Mouse (Mus musculus) heart, embryonic 14.5 days (tissue): ENCODE data around the gene Bdh1. TPM values are rescaled to one million over a fixed set of nuclear protein-coding genes. Genes with fewer than 3 reads are reported as not detected.

Source experiments
- ATAC-seq: fragments of 200-750 bp; cut with Nextera tagmentation; 2 replicates; pipeline ENCODE4 v1.8.0; 2017; ENCODE audit warnings: low read depth, moderate TSS enrichment; ENCODE audit not compliant: insufficient number of reproducible peaks, insufficient read depth, low FRiP score
- H3K27ac ChIP-seq, 2 experiments: fragments of 200-500 bp in 1 of 2; fragments of 300-500 bp in 1 of 2; sonication (generic) in 1 of 2; replicated peaks in 1 of 2; 2 replicates each; pipeline ENCODE4 v1.5.1; 2012 to 2014; ENCODE audit warnings: low read depth in 2 of 2, low read length in 2 of 2, control low read depth in 1 of 2, mild to moderate bottlenecking in 1 of 2, mixed read lengths in 1 of 2; ENCODE audit not compliant: control insufficient read depth in 1 of 2, insufficient read depth in 1 of 2
- H3K27me3 ChIP-seq: fragments of 300-500 bp; sonication (generic); 2 replicates; pipeline ENCODE4 v1.6.1; 2014; ENCODE audit warnings: mild to moderate bottlenecking, low read length, control low read depth; ENCODE audit not compliant: control insufficient read depth, insufficient read depth
- H3K36me3 ChIP-seq: fragments of 300-500 bp; sonication (generic); 2 replicates; pipeline ENCODE4 v1.6.1; 2014; ENCODE audit warnings: mild to moderate bottlenecking, control low read depth, low read length, mixed read lengths; ENCODE audit not compliant: control insufficient read depth, insufficient read depth
- H3K4me1 ChIP-seq, 2 experiments: fragments of 200-500 bp in 1 of 2; fragments of 300-500 bp in 1 of 2; sonication (generic) in 1 of 2; 2 replicates each; pipeline ENCODE4 v1.6.1; 2012 to 2014; ENCODE audit warnings: low read length in 2 of 2, control low read depth in 1 of 2, mixed read lengths in 1 of 2; ENCODE audit not compliant: control insufficient read depth in 2 of 2, insufficient read depth in 2 of 2
- H3K4me2 ChIP-seq: fragments of 300-500 bp; sonication (generic); 2 replicates; pipeline ENCODE4 v1.6.1; 2014; ENCODE audit warnings: mild to moderate bottlenecking, low read length
- H3K4me3 ChIP-seq, 2 experiments: fragments of 200-500 bp in 1 of 2; fragments of 300-500 bp in 1 of 2; sonication (generic) in 1 of 2; 2 replicates each; pipeline ENCODE4 v1.5.1; 2012 to 2014; ENCODE audit warnings: low read length in 2 of 2, mild to moderate bottlenecking in 2 of 2, control low read depth in 1 of 2, low read depth in 1 of 2, moderate library complexity in 1 of 2; ENCODE audit not compliant: control insufficient read depth in 1 of 2, insufficient read depth in 1 of 2
- H3K9ac ChIP-seq: fragments of 300-500 bp; sonication (generic); 2 replicates; pipeline ENCODE4 v1.6.1; 2014; ENCODE audit warnings: mild to moderate bottlenecking, low read length
- H3K9me3 ChIP-seq: fragments of 300-500 bp; sonication (generic); 2 replicates; pipeline ENCODE4 v1.6.1; 2016; ENCODE audit warnings: low read length, control low read depth; ENCODE audit not compliant: control insufficient read depth
- WGBS: fragments of 180-500 bp; shearing (Covaris S2); extraction: QIAGEN DNeasy Blood & Tissue Kit; methylation state at CpG from one replicate; pipeline ENCODE4 v1.1.7; 2014; 5-methylcytosine and 5-hydroxymethylcytosine counted together
- polyA plus RNA-seq: library from polyadenylated mRNA; unstranded; fragments of >200 nt; fragmentation: Nextera tagmentation; extraction: Ambion mirVana; gene quantifications from 2 replicates; pipeline ENCODE4 v1.2.1, GENCODE M21; 2014

The Bdh1 gene
- polyA plus RNA-seq, 1 experiment from 2014 or later = 9.0 TPM

DNA sequence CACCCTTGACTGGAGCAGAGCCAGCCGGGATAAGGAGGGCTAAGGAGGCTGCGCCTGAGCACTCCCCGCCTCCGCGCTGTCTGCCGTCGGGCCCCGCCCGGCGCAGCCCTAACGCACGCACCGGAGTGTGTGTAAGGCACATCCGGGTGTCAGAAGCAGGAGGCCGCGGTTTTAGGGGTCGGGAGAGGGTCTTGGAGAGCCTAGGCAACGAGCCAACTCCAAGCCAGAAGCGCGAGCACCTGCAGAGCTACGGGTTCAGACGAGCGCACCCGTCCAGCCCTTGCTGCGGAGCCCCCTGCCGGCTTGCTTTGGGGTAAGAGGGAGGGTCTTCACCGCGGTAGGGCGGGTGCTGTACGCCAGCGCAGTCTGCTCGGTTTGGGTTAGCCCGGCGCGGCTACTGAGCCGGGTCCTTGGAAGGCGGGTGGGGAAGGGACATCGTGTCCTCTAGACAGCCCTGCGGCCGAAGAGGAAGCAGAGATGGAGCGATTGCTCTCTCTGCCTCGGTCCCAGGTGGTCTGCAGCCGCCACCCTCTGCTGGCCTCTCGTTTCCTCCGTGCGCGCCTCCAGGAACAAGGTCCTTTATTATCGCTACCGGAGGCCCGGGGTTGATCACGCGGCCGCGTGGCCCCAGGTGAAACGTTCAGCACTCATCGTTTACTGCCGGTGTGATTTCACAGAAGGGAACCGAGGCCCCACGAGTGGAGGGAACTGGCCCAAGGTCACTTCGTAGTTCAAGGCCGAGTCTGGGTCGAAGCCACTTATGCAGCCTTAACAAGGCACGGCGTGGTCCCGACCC is 6.8 kb downstream of the Bdh1 start:
- WGBS = under 1% methylated on average over 65 of the region's 65 CpGs
- ATAC-seq = no peak
- no peak overlapping the region for H3K27ac ChIP-seq

DNA sequence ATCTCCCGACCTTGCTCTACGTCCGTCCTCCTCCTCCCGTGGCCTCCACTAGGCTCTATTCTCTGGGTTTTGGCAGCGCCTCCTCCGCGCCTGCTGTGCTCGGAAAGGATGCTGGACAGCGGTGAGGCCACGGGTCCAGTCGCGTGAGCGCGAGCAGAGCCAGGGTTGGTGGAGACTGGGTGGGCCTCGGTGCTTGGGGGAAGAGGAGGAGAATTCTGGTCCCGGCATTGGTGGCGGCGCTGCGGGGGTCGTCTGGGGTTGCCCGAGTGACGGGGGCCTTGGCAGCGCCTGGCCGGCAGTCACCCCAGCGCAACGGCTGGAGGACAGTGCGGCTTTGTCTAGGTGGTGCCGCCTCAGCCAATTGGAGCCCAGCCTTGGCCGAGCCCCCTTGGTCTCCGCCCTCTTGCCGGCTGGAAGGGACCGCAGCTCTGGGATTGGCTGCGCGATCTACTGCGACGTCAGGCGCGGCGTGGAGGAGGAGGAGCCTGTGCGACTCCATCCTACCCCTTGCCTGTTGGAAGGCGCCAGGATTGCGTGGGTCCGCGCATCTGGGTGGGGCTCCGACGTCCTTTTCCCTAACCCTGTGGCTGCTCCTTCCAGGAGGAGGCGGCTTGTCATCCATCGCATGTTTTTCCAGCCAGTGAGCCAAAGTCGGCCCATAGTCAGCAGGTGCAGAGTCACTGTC is 7.5 kb downstream of the Bdh1 start:
- no peak overlapping the region for H3K27ac ChIP-seq
- under 1% methylated on average over 48 of the region's 49 CpGs for WGBS
- H3K4me1 ChIP-seq = peaks cover 2 to 16% of the 10 kb centered on the region in 2 experiments; a peak in 2 of 4 replicates
- no peaks in the 10 kb centered on the region for H3K9me3 ChIP-seq
- peak; percentile 94 for ATAC-seq
- peaks cover 23% of the 10 kb centered on the region for H3K27me3 ChIP-seq
- peak overlapping the region; percentile 98 for H3K4me2 ChIP-seq
- no peaks in the 10 kb centered on the region for H3K36me3 ChIP-seq
- H3K9ac ChIP-seq = peak overlapping the region; percentile 64
- peak overlapping the region; percentile 58 to 59 for H3K4me3 ChIP-seq

More for the DNA sequence above, 6.8 kb downstream of the Bdh1 start:
- peaks cover 23% of the 10 kb centered on the region for H3K27me3 ChIP-seq
- H3K9ac ChIP-seq = peak overlapping the region; percentile 64
- peak overlapping the region; percentile 98 for H3K4me2 ChIP-seq
- H3K36me3 ChIP-seq = no peaks in the 10 kb centered on the region
- H3K4me3 ChIP-seq = peak overlapping the region; percentile 58 to 59
- H3K4me1 ChIP-seq = peaks cover 2 to 16% of the 10 kb centered on the region in 2 experiments; a peak in 2 of 4 replicates
- no peaks in the 10 kb centered on the region for H3K9me3 ChIP-seq

DNA sequence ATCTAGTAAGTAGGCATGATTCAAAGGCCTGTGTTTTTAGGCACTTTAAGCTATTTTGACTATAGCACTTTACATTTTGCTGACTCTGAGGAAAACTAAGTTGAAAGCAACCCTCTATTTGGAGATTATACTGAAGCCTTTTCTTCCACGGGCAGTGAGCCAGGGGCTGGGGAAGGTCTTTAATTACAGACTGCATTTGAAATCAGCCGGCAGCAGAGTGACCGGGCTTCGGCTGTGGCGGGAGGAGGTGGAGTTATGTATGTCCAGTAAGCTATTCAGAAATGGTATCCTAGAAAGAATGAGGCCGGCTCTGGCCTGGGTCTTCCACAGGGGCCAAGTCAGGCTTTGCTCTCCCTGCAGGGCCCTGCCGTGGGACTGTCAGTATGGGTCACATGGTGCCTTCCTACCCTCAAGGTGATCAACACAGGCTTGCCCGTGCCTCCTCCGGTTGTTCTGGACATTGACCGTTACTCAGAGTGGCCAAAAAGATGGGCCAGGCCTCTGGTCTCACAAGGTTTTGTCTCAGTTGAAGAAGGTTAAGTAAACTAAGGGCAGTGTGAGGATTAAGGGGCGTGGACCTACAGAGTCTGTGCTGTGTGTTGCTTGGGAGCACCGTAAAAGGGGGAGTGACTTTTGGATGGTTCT is 11.5 kb downstream of the Bdh1 start:
- Histone ChIP-seq H3K36me3 (no peaks in the 10 kb centered on the region), H3K9me3 (no peaks in the 10 kb centered on the region), H3K27me3 (peaks cover 3% of the 10 kb centered on the region; the same call in 1 of the 2 replicates), H3K4me2 (no peak overlapping the region), H3K4me3 (no peak overlapping the region), H3K4me1 (peaks cover 2 to 13% of the 10 kb centered on the region in 2 experiments; a peak in 2 of 4 replicates), H3K9ac (no peak overlapping the region), H3K27ac (no peak overlapping the region)
- ATAC-seq = no peak
- 73% methylated on average over 12 of the region's 12 CpGs for WGBS

DNA sequence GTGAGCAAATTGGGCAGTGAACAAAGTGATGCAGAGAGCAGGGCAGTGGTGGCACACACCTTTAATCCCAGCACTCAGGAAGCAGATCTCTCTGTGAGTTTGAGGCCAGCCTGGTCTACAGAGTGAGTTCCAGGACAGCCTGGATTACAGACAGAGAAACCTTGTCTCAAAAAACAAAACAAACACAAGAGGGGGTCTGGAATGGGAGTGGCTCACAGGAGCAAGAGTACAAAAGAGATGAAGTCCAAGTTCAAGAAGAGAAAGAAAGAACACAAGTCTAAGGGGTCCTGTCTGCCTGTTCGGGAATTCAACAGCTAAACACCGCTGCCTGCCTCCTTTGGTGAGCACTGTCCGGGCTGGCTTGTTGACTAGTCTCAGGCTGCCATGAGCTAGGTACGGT is 13.1 kb downstream of the Bdh1 start:
- H3K4me2 ChIP-seq = no peak overlapping the region
- no peak overlapping the region for H3K27ac ChIP-seq
- ATAC-seq = no peak
- H3K9me3 ChIP-seq = no peaks in the 10 kb centered on the region
- peaks cover 0 to 1% of the 10 kb centered on the region in 2 experiments; a peak in 1 of 4 replicates for H3K4me1 ChIP-seq
- H3K9ac ChIP-seq = no peak overlapping the region
- H3K36me3 ChIP-seq = no peaks in the 10 kb centered on the region
- WGBS = 75% methylated on average over 4 of the region's 4 CpGs
- no peaks in the 10 kb centered on the region for H3K27me3 ChIP-seq
- H3K4me3 ChIP-seq = no peak overlapping the region

DNA sequence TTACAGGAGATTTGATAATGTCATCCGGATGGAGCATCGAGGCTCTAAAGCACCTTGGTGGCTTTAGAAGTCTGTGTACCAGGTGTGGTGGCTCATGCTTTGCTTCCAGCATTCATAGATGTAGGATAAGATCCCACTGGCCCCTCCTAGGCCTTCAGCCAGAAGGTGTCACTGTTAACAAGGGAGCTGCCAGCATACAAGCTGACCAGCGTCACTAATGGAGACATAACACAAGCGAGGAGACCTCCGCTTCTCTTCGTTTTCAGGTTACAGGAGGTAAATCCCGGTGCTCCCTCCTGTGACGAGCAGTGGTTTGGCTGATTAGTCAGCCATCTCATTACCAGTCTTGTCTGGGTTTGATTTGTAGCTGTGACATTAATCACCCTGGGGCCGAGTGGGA is 14.0 kb downstream of the Bdh1 start:
- no peaks in the 10 kb centered on the region for H3K27me3 ChIP-seq
- H3K4me2 ChIP-seq = no peak overlapping the region
- no peaks in the 10 kb centered on the region for H3K4me1 ChIP-seq
- H3K4me3 ChIP-seq = no peak overlapping the region
- no peak for ATAC-seq
- 50% methylated on average over 9 of the region's 9 CpGs for WGBS
- H3K9ac ChIP-seq = no peak overlapping the region
- H3K27ac ChIP-seq = no peak overlapping the region
- no peaks in the 10 kb centered on the region for H3K9me3 ChIP-seq
- no peaks in the 10 kb centered on the region for H3K36me3 ChIP-seq

DNA sequence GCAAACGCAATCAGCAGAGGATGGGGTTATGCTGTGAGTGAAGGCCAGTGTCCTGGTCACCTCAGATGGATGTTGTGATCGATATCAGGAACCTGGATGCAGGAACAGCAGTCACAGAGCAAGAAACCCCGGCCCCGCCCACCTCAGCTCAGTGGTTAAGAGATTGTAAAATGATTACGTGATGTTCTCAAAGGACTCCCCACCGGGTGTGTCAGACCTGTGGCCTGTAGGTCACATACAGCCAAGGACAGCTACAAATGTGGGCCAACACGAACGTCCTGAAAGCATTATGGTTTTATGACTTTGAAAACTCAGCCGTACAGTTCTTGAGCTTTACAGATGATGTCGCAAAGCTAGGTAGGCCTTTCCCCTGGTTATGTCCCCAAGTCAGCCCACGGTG is 15.3 kb downstream of the Bdh1 start:
- 79% methylated on average over 11 of the region's 11 CpGs for WGBS
- H3K9me3 ChIP-seq = no peaks in the 10 kb centered on the region
- no peak overlapping the region for H3K9ac ChIP-seq
- H3K4me3 ChIP-seq = no peak overlapping the region
- H3K4me2 ChIP-seq = no peak overlapping the region
- ATAC-seq = no peak
- no peaks in the 10 kb centered on the region for H3K4me1 ChIP-seq
- no peaks in the 10 kb centered on the region for H3K36me3 ChIP-seq
- H3K27me3 ChIP-seq = no peaks in the 10 kb centered on the region
- no peak overlapping the region for H3K27ac ChIP-seq

DNA sequence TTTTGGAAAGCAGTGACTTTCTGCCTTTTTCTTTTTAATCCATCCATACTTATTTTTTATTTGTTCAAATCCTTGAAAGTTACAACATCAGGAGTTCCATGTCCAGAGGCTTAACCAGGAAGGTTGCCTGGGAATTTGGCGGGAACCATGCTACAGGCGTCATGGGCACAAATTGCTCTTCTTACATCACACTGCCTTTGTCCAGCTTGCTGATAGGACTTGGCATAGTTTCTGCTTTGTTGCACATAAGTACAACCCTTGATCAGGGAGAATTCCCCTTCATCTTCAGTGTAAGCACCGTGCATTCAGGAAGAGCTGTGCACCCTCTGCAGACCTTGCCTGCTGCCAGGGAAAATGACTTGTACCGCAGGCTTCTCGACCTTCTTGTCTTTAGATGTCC is 17.4 kb downstream of the Bdh1 start:
- no peak overlapping the region for H3K9ac ChIP-seq
- no peak overlapping the region for H3K27ac ChIP-seq
- H3K4me2 ChIP-seq = no peak overlapping the region
- H3K36me3 ChIP-seq = no peaks in the 10 kb centered on the region
- WGBS = 92% methylated on average over 5 of the region's 5 CpGs
- no peak overlapping the region for H3K4me3 ChIP-seq
- no peaks in the 10 kb centered on the region for H3K27me3 ChIP-seq
- no peaks in the 10 kb centered on the region for H3K4me1 ChIP-seq
- no peaks in the 10 kb centered on the region for H3K9me3 ChIP-seq
- ATAC-seq = no peak
